Mouse (Mus musculus) G1E-ER4 (cell line): ENCODE measurements around the gene Slit3. TPM values are rescaled to one million over a fixed set of nuclear protein-coding genes. Genes with fewer than 3 reads are reported as not detected.

ENCODE experiments used
- GATA1 ChIP-seq: IDR thresholded peaks from one replicate; pipeline ENCODE4 v1.8.0; 2012; ENCODE audit warnings: low read length, inconsistent platforms
- polyA plus RNA-seq: library from polyadenylated mRNA; stranded (reverse); fragments of >175 nt; gene quantifications from 2 replicates; pipeline ENCODE4 v1.2.3, GENCODE M21; 2012

Gene Slit3
- polyA plus RNA-seq, 1 experiment = not detected

DNA sequence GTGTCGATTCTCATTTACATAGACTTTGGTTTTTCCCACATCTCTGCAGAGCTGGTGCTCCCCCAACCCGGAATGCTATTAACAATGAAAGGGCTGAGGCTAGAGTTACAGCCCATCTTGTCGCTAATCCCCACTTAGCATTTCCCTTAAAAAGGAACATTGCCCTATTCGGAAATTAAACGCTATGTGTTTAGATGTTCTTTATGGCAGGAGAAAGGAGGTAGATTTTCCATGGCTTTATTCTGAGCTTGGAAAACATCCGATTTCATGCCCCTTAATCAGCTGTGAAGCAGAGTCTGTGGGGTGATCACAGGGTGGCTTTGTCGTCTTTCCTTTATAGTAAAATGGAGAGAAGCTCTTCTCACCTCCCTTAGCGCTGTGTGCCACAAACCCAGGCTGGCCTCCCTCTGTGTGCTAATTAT, 244.5 kb downstream of the Slit3 start:
- no peak for TF ChIP-seq GATA1

DNA sequence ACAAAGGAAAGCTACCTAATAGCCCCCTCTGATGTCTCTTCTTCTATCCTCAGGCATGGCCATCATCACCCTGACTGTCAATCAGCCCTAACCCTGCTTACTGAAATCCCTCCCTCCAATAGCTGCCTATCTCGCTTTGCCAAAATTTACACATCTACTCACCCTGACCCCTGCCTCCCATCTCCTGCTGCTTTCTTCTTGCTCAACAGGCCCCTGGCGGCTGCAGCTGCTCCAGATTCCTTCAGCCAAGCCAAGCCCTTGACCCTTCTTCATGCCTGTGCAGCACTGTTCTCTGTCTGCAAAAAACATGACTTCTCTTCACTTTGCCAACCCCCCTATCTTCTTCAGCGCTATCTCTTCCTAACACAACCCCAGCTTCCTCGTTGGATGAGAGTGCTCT, 245.6 kb downstream of the Slit3 start:
- TF ChIP-seq GATA1 = no peak

DNA sequence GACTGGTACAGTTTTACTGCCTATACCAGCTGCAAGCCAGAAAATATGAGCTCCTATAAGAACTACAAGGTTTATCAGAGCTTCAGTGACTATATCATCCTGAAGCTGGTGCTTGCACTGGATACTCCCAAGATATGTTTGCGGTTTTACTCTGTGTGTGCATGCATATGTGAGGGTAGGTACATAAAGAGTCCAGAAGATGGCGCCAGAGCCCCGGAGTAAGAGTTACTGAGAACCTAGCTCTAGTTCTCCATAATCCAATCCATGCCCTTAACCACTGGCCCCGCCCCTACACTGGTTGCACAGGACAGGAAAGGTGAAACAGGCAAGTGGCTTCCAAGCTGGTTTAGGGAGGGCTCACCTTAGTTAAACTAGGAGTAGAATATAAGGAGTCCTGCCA, 246.2 kb downstream of the Slit3 start:
- no peak for TF ChIP-seq GATA1

- no peak for TF ChIP-seq GATA1
Observed at GRCm38 (mm10) chr11:35369964-35370363, 248.9 kb downstream of the Slit3 start.

DNA sequence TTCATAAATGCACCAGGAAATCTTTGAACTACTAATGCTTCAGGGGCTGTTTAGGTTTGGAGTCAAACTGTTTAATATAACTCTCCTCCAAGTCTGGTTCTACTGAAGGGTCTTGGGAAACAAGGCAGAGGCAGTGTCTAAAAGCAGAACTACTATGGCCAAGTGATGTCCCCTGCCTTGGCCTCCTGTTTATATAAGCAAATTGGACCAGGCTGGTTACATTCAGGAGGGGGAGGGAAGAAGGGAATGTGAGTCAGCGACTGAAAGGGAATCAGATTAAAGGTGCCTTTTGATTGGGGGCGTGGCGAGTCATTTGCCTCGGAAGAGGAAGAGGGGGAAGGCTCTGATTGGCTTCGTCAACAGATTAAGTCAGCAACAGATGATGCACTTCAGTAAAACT, 249.7 kb downstream of the Slit3 start:
- no peak for TF ChIP-seq GATA1

GRCm38 (mm10) chr11:35372410-35372809, 251.4 kb downstream of the Slit3 start:
- TF ChIP-seq GATA1 = no peak

DNA sequence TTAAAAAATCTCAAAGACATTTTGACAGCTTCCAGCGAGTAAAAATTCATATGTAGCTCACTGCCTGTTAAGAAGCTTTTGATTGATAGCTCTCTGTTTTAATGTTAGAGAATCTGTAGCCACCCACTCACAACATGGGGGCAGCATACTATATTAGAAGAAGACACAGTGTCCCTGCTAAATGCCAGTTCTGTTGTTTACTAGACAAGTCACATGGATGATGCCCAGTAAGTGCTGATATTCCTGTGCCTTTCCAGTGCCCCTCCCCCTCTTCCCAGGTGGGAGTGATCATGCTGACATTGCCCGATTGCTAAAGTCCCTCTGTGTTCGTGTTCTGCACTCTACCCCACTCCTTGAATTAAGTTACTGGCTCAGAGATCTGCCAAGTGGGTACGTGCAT, 254.0 kb downstream of the Slit3 start:
- TF ChIP-seq GATA1 = no peak

GRCm38 (mm10) chr11:35378802-35379201, 257.8 kb downstream of the Slit3 start:
- no peak for TF ChIP-seq GATA1

GRCm38 (mm10) chr11:35379407-35379806, 258.4 kb downstream of the Slit3 start:
- TF ChIP-seq GATA1 = no peak

DNA sequence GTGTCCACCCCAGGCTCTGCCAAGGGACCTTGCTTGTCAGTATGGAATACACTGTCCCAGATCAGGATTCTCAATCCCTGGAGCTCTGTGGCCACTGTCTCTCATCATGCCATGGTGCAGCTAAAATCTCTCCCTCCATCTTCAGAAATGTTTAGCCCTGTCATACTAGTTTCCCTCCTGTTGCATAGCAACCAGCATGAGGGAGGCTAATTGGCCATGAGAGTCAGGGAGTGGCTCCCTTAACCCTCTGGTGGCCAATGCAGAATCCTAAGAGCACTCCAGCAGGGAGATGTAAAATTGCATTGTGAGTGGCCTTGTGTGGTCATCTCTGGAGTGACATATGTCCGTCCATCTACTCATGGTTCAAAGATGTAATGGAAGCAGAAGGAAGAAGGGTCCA, 259.7 kb downstream of the Slit3 start:
- no peak for TF ChIP-seq GATA1

DNA sequence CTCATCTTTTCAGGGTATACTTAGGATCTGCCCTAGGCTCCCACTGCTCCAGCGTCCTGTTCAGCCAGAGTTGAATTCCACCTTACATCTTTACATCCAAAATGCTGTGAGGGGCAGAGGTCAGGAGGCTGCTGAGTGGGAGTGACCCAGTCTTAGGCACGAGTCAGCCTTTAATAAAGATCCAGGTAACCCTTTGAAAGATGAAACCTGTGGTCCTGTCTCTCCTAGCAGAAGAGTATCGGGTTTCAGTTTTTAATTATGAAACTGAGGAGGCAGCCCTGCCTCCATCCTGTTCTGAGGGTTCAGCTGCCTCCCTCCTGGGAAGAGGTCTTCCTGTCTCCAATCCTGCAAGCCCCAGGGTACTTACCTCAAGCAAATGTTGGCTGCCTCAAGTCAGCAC, 264.4 kb downstream of the Slit3 start:
- TF ChIP-seq GATA1 = no peak

- no peak for TF ChIP-seq GATA1
Observed at GRCm38 (mm10) chr11:35387826-35388225, 266.8 kb downstream of the Slit3 start.

DNA sequence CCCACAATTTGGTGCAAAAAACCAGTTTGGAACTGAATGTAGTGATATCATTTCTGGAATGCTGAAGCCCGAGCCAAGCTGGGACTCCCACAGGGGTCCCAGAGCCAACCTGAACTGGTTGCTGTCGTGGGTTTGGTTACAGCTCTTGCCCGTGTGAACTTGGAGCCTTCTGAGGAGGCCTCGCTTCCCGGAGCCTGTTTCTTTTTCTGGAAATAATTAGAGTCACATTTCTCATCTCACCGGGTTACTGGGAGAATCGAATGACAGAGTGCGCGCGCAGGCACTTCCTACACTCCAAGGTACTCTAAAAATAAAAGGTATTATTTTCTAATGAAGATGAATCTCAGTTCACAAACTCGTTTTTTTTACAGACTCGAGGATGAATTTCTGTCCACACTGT, 267.4 kb downstream of the Slit3 start:
- TF ChIP-seq GATA1 = no peak

DNA sequence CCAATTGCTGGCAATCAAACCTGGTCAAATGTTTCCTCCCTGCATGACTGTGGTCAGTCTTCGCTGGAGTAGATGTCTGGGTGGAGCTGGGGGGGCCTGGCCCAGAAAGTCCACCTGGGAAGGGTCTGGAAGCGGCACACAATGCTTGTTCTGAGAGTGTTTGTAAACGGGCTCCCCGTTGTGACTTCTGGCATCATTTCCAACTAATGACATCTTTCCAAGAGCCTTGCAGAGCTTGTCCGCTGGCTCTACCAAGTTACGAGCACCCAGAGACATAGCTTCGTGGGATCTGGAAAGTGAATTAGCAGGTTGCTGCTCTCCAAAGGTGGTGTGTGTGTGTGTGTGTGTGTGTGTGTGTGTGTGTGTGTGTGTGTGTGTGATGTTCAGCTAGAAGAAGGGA, 268.3 kb downstream of the Slit3 start:
- TF ChIP-seq GATA1 = no peak

- TF ChIP-seq GATA1 = no peak
Observed at GRCm38 (mm10) chr11:35389780-35390435, 268.9 kb downstream of the Slit3 start.

GRCm38 (mm10) chr11:35393815-35394214, 272.8 kb downstream of the Slit3 start:
- no peak for TF ChIP-seq GATA1

DNA sequence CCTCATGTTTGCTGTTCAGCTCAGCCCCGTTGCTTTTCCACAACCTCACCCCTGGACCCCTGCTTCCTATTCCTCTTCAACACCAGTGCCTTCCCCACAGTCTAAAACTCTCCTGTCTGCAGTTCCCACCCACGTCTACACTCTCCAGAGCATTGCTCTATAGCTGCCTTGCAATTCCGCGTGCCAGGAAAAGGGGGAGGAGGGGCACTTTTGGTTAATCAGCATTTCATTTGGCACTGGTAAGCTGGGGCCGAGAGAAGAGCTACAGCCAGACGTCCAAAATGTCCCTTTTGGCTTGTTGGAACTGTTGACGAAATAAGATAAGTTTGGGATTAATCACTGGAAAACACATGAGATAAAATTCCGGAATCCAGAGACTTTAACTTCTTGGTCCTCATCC, 274.4 kb downstream of the Slit3 start:
- no peak for TF ChIP-seq GATA1

GRCm38 (mm10) chr11:35398353-35398752, 277.3 kb downstream of the Slit3 start:
- TF ChIP-seq GATA1 = no peak
